Mouse (Mus musculus): ENCODE measurements around the gene Elf4.

- TF ChIP-seq CTCF (IDR thresholded peaks at IDR 0.05; ENCODE audit: low read depth) (no peak), EP300 (optimal IDR thresholded peaks at IDR 0.05) (no peak)
These were observed 18.2 kb upstream of the Elf4 start for GRCm38 (mm10) chrX:48481095-48481494.

Measured in stomach, postnatal 0 days (tissue).